Mouse (Mus musculus) ES-Bruce4 (cell line): ENCODE data around the gene Snapc1.

Experiments
- CTCF ChIP-seq: IDR thresholded peaks from one replicate; pipeline ENCODE4 v1.8.1; 2011; ENCODE audit warnings: low read depth, low read length
- EP300 ChIP-seq: IDR thresholded peaks from 2 replicates; pipeline ENCODE4 v1.6.1; 2011; ENCODE audit warnings: low read depth, low read length; ENCODE audit not compliant: insufficient read depth
- POLR2A ChIP-seq: IDR thresholded peaks from one replicate; pipeline ENCODE4 v1.8.1; 2011; ENCODE audit warnings: low read length; ENCODE audit not compliant: insufficient read depth

DNA sequence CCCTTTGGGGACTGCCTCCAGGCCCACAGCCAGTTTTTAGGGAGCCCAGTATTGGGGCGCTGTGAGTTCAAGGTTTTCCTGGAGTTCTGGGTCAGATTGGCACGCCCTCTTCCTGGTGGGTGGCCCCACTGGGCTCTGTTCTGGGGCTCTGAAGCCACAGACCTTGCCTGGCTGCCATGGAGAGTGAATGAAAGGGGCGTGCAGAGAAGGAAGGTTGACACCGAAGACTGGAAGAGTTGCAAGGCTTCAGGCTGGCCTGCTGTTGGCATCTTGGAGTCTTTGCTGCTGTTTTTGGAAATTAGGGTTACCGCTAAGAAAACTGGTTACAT is 33.8 kb downstream of the Snapc1 start:
- TF ChIP-seq EP300, result no peak
- no peak for TF ChIP-seq POLR2A
- TF ChIP-seq CTCF, result no peak
